31 mouse cellular contexts compared by ENCODE assay signal in genomic region chr1:82569405-82569804, GRCm38 (mm10). TPM values are rescaled to one million over a fixed set of nuclear protein-coding genes. Genes with fewer than 3 reads are reported as not detected.
"Had no signal": no experiment of that assay in that cellular context is flagged by ENCODE, and none has a peak within 500 bp of the region (broad histone marks: within the 10 kb centered on the region; RNA-seq: fewer than 3 reads in every experiment).

No protein-coding gene starts in this region.

- H3K4me2 ChIP-seq: limb, embryonic 12.5 days; limb, embryonic 13.5 days; limb, embryonic 15.5 days; liver, embryonic 11.5 days; liver, embryonic 12.5 days; liver, embryonic 13.5 days; liver, embryonic 15.5 days; lung, embryonic 14.5 days; lung, embryonic 15.5 days; midbrain, embryonic 11.5 days; midbrain, embryonic 12.5 days; midbrain, embryonic 13.5 days; midbrain, embryonic 15.5 days; neural tube, embryonic 12.5 days had no signal

- H3K4me1 ChIP-seq: limb, embryonic 10.5 days; limb, embryonic 12.5 days; limb, embryonic 13.5 days; limb, embryonic 15.5 days; liver, embryonic 12.5 days; liver, embryonic 13.5 days; liver, embryonic 15.5 days; lung, embryonic 15.5 days; megakaryocyte, embryonic 14.5 days; midbrain, embryonic 10.5 days; midbrain, embryonic 12.5 days; midbrain, embryonic 13.5 days; midbrain, embryonic 15.5 days; neural tube, embryonic 12.5 days had no signal

- H3K4me3 ChIP-seq: left cerebral cortex, adult 2 months; limb, embryonic 10.5 days; limb, embryonic 12.5 days; limb, embryonic 13.5 days; limb, embryonic 15.5 days; liver, embryonic 12.5 days; liver, embryonic 13.5 days; liver, embryonic 15.5 days; lung, embryonic 15.5 days; megakaryocyte, embryonic 14.5 days; midbrain, embryonic 10.5 days; midbrain, embryonic 12.5 days; midbrain, embryonic 13.5 days; midbrain, embryonic 15.5 days; myocyte; neural tube, embryonic 12.5 days had no signal

- ATAC-seq: liver, embryonic 12.5 days; liver, postnatal 0 days; midbrain, embryonic 13.5 days; midbrain, embryonic 15.5 days; midbrain, embryonic 16.5 days had no signal

- DNase-seq: left cerebral cortex, postnatal 4 days; liver; liver, embryonic 13.5 days; liver, postnatal 0 days; lung, adult 2 months; lung, embryonic 14.5 days; lung, postnatal 10 days; lung, postnatal 14 days; lung, postnatal 36 days; lung, postnatal 4 days; midbrain, embryonic 14.5 days had no signal

- H3K36me3 ChIP-seq: limb, embryonic 10.5 days; limb, embryonic 12.5 days; limb, embryonic 13.5 days; limb, embryonic 15.5 days; liver, embryonic 12.5 days; liver, embryonic 13.5 days; liver, embryonic 15.5 days; lung, embryonic 15.5 days; midbrain, embryonic 10.5 days; midbrain, embryonic 12.5 days; midbrain, embryonic 13.5 days; midbrain, embryonic 15.5 days; neural tube, embryonic 12.5 days had no signal

- H3K27me3 ChIP-seq: limb, embryonic 12.5 days; limb, embryonic 13.5 days; limb, embryonic 15.5 days; liver, embryonic 12.5 days; liver, embryonic 13.5 days; liver, embryonic 15.5 days; lung, embryonic 15.5 days; megakaryocyte, embryonic 14.5 days; midbrain, embryonic 12.5 days; midbrain, embryonic 13.5 days; midbrain, embryonic 15.5 days; neural tube, embryonic 12.5 days had no signal

- H3K9ac ChIP-seq: limb, embryonic 12.5 days; limb, embryonic 13.5 days; limb, embryonic 15.5 days; liver, embryonic 12.5 days; liver, embryonic 13.5 days; liver, embryonic 14.5 days; liver, embryonic 15.5 days; liver, postnatal 0 days; lung, embryonic 14.5 days; lung, embryonic 15.5 days; midbrain, embryonic 12.5 days; midbrain, embryonic 13.5 days; midbrain, embryonic 15.5 days; neural tube, embryonic 12.5 days had no signal

- H3K27ac ChIP-seq: left cerebral cortex, adult 2 months; limb, embryonic 10.5 days; limb, embryonic 12.5 days; limb, embryonic 13.5 days; limb, embryonic 15.5 days; liver, embryonic 12.5 days; liver, embryonic 13.5 days; liver, embryonic 14.5 days; liver, embryonic 15.5 days; lung, embryonic 15.5 days; macrophage; midbrain, embryonic 10.5 days; midbrain, embryonic 12.5 days; midbrain, embryonic 13.5 days; midbrain, embryonic 15.5 days; neural tube, embryonic 12.5 days had no signal

- H3K9me3 ChIP-seq: limb, embryonic 10.5 days; limb, embryonic 12.5 days; limb, embryonic 13.5 days; limb, embryonic 15.5 days; liver, embryonic 12.5 days; liver, embryonic 13.5 days; liver, embryonic 15.5 days; lung, embryonic 15.5 days; midbrain, embryonic 10.5 days; midbrain, embryonic 12.5 days; midbrain, embryonic 13.5 days; midbrain, embryonic 15.5 days; neural tube, embryonic 12.5 days had no signal

RNA-seq across cellular contexts. Expression of gene Col4a4, which starts 17.2 kb away (rescaled TPM):
- polyA plus RNA-seq: macrophage had no signal

RNA-seq across cellular contexts. Expression of gene Col4a3, which starts 17.3 kb away (rescaled TPM):
- polyA plus RNA-seq: macrophage had no signal
